Mouse (Mus musculus) MEL (cell line): ENCODE measurements at regions not wholly inside any gene's neighbourhood (a gene's known extent, or its start where the extent isn't known, plus 50 kb on each side); places are given as distances from the start of the nearest gene placed in this dataset.

Experiments
- DNase-seq: peaks from one replicate; pipeline ENCODE4 v3.0.0; 2011; ENCODE audit warnings: low read depth, low spot score
- H3K27ac ChIP-seq: 2 replicates; pipeline ENCODE4 v1.5.1; 2012; ENCODE audit warnings: low read depth, mild to moderate bottlenecking, control low read depth, low read length, moderate library complexity; ENCODE audit not compliant: control insufficient read depth
- H3K27me3 ChIP-seq, 2 experiments: fragments of 150-350 bp in 1 of 2; sonication (generic) in 1 of 2; 2 replicates each; pipeline ENCODE4 v1.6.1; 2012; ENCODE audit warnings: low read length in 2 of 2, mild to moderate bottlenecking in 2 of 2, improper control_type of control experiment in 1 of 2, moderate library complexity in 1 of 2; ENCODE audit not compliant: insufficient read depth in 2 of 2, control insufficient read depth in 1 of 2
- H3K36me3 ChIP-seq, 2 experiments: 2 replicates each; pipeline ENCODE4 v1.6.1; 2012 to 2014; ENCODE audit warnings: low read length in 2 of 2, improper control_type of control experiment in 1 of 2, inconsistent platforms in 1 of 2, mild to moderate bottlenecking in 1 of 2; ENCODE audit not compliant: insufficient read depth in 2 of 2, control insufficient read depth in 1 of 2
- H3K4me1 ChIP-seq, 2 experiments: fragments of 150-350 bp in 1 of 2; sonication (generic) in 1 of 2; 2 replicates each; pipeline ENCODE4 v1.6.1; 2012; ENCODE audit warnings: low read length in 2 of 2, improper control_type of control experiment in 1 of 2, mild to moderate bottlenecking in 1 of 2; ENCODE audit not compliant: insufficient read depth in 2 of 2, control insufficient read depth in 1 of 2
- H3K4me3 ChIP-seq, 2 experiments: fragments of 150-350 bp in 1 of 2; sonication (generic) in 1 of 2; 2 replicates each; pipeline ENCODE4 v1.5.1; 2012; ENCODE audit warnings: low read depth in 2 of 2, low read length in 2 of 2, mild to moderate bottlenecking in 2 of 2, moderate library complexity in 2 of 2, control low read depth in 1 of 2, improper control_type of control experiment in 1 of 2; ENCODE audit not compliant: control insufficient read depth in 1 of 2, insufficient read depth in 1 of 2
- H3K79me2 ChIP-seq: 2 replicates; pipeline ENCODE4 v1.6.1; 2012; ENCODE audit warnings: mild to moderate bottlenecking, low read length, moderate library complexity; ENCODE audit not compliant: control insufficient read depth, poor library complexity, insufficient read depth
- H3K9ac ChIP-seq: 2 replicates; pipeline ENCODE4 v1.6.1; 2012; ENCODE audit warnings: low read depth, mild to moderate bottlenecking, control low read depth, low read length, moderate library complexity; ENCODE audit not compliant: control insufficient read depth, poor library complexity, severe bottlenecking
- H3K9me3 ChIP-seq: fragments of 150-350 bp; sonication (generic); replicated peaks from 2 replicates; pipeline ENCODE4 v1.6.1; 2012; ENCODE audit warnings: mild to moderate bottlenecking, low read length, improper control_type of control experiment, moderate library complexity; ENCODE audit not compliant: insufficient read depth
- CTCF ChIP-seq, 3 experiments: IDR thresholded peaks in 2 of 3; conservative IDR thresholded peaks in 1 of 3; 2 replicates each; pipeline ENCODE4 v1.5.1; 2011 to 2012; ENCODE audit warnings: low read length in 3 of 3, low read depth in 2 of 3, mild to moderate bottlenecking in 2 of 3, improper control_type of control experiment in 1 of 3, inconsistent platforms in 1 of 3, mixed read lengths in 1 of 3, moderate library complexity in 1 of 3; ENCODE audit not compliant: control insufficient read depth in 1 of 3, insufficient read depth in 1 of 3, poor library complexity in 1 of 3, severe bottlenecking in 1 of 3
- E2F4 ChIP-seq: IDR thresholded peaks from 2 replicates; pipeline ENCODE4 v1.6.1; 2011; ENCODE audit warnings: low read depth, low read length, improper control_type of control experiment, borderline replicate concordance
- JUND ChIP-seq: IDR thresholded peaks from 2 replicates; pipeline ENCODE4 v1.6.1; 2011; ENCODE audit warnings: low read depth, mild to moderate bottlenecking, improper control_type of control experiment, low read length
- KAT2A ChIP-seq: conservative IDR thresholded peaks from 2 replicates; pipeline ENCODE4 v1.6.1; 2012; ENCODE audit warnings: low read depth, low read length, improper control_type of control experiment, inconsistent platforms
- MAZ ChIP-seq: IDR thresholded peaks from 2 replicates; pipeline ENCODE4 v1.6.1; 2012; ENCODE audit warnings: low read depth, mild to moderate bottlenecking, inconsistent platforms, low read length, improper control_type of control experiment
- POLR2AphosphoS2 ChIP-seq: IDR thresholded peaks from 2 replicates; pipeline ENCODE4 v1.6.1; 2011; ENCODE audit warnings: low read length, improper control_type of control experiment
- SMC3 ChIP-seq: IDR thresholded peaks from 2 replicates; pipeline ENCODE4 v1.6.1; 2011; ENCODE audit warnings: low read depth, low read length, improper control_type of control experiment

GRCm38 (mm10) chr15:60387962-60388361 is 371.5 kb upstream of the 4933412E24Rik start:
- no peaks in the 10 kb centered on the region for H3K27me3 ChIP-seq
- H3K9me3 ChIP-seq, result no peaks in the 10 kb centered on the region
- no peak overlapping the region for H3K4me3 ChIP-seq
- no peak for DNase-seq
- TF ChIP-seq MAZ, result no peak
- no peak for TF ChIP-seq JUND
- no peak for TF ChIP-seq CTCF (IDR thresholded peaks at IDR 0.05 in 2 of 3, conservative IDR thresholded peaks at IDR 0.05 in 1 of 3; ENCODE audit: control insufficient read depth in 1 of 3, insufficient read depth in 1 of 3, low read depth in 2 of 3, low read length in 3 of 3, poor library complexity in 1 of 3, severe bottlenecking in 1 of 3)
- TF ChIP-seq E2F4, result no peak
- no peak for TF ChIP-seq SMC3
- no peak for TF ChIP-seq KAT2A
- no peak for TF ChIP-seq POLR2AphosphoS2
- H3K36me3 ChIP-seq, result no peaks in the 10 kb centered on the region
- H3K27ac ChIP-seq, result no peak overlapping the region
- no peaks in the 10 kb centered on the region for H3K79me2 ChIP-seq
- H3K9ac ChIP-seq, result no peak overlapping the region
- no peaks in the 10 kb centered on the region for H3K4me1 ChIP-seq
